Mouse (Mus musculus): ENCODE results near the gene Dpep1. TPM values are rescaled to one million over a fixed set of nuclear protein-coding genes. Genes with fewer than 3 reads are reported as not detected.
"Not testable (repeated sequence)": the region's sequence is repeated elsewhere in the genome, so short reads cannot be mapped to it uniquely, and the experiment has no call there.

Gene Dpep1
- total RNA-seq (2021) = 10 to 100 TPM in 1 of 2 experiments, 1 to 10 TPM in 1; 9.6 to 29.0 TPM

- DNase-seq = peak; percentile 69 to 70
- intact Hi-C loops (cut with DNase I) = no loop called here
Measured at GRCm38 (mm10) chr8:123185566-123186409, at the start of gene Dpep1. Gene Dpep1, plus strand, starts transcription at chr8:123186242.

- intact Hi-C loops (cut with DNase I) = no loop called here
- peak; percentile 60 to 65 for DNase-seq
Measured at GRCm38 (mm10) chr8:123136287-123136686, 49.8 kb upstream of the Dpep1 start.

GRCm38 (mm10) chr8:123137645-123138077 is 48.4 kb upstream of the Dpep1 start:
- intact Hi-C loops (cut with DNase I) = no loop called here
- peak; percentile 72 for DNase-seq

GRCm38 (mm10) chr8:123138741-123139140 is 47.3 kb upstream of the Dpep1 start:
- intact Hi-C loops (cut with DNase I) = no loop called here

GRCm38 (mm10) chr8:123141741-123142462 is 44.1 kb upstream of the Dpep1 start:
- peak; percentile 96 for DNase-seq
- intact Hi-C loops (cut with DNase I) = no loop called here

More at GRCm38 (mm10) chr8:123138741-123139140, 47.3 kb upstream of the Dpep1 start:
- no peak for DNase-seq

- intact Hi-C loops (cut with DNase I) = loop anchor here (1.0 kb wide), 1 partner anchor 45 kb away; no protein-coding TSS in a partner anchor
- peak; percentile 51 to 64 for DNase-seq
Measured at GRCm38 (mm10) chr8:123145279-123145678, 40.8 kb upstream of the Dpep1 start.

GRCm38 (mm10) chr8:123146390-123146789 is 39.7 kb upstream of the Dpep1 start:
- intact Hi-C loops (cut with DNase I) = no loop called here

GRCm38 (mm10) chr8:123150737-123151171 is 35.3 kb upstream of the Dpep1 start:
- intact Hi-C loops (cut with DNase I) = no loop called here
- peak in 1 of 2 experiments; percentile 47 for DNase-seq

More at GRCm38 (mm10) chr8:123146390-123146789, 39.7 kb upstream of the Dpep1 start:
- DNase-seq = peak in 1 of 2 experiments; percentile 28

GRCm38 (mm10) chr8:123155177-123155576 is 30.9 kb upstream of the Dpep1 start:
- intact Hi-C loops (cut with DNase I) = loop anchor here (1.0 to 2.0 kb wide), 2 partner anchors 40 to 49 kb away; no protein-coding TSS in a partner anchor
- peak; percentile 54 to 63 for DNase-seq

GRCm38 (mm10) chr8:123156070-123156773 is 29.8 kb upstream of the Dpep1 start:
- no peak for DNase-seq
- intact Hi-C loops (cut with DNase I) = no loop called here

GRCm38 (mm10) chr8:123157888-123158465 is 28.1 kb upstream of the Dpep1 start, which contains the start of gene Sult5a1:
Gene Sult5a1, minus strand, starts transcription at chr8:123158315.
- intact Hi-C loops (cut with DNase I) = no loop called here
- no peak for DNase-seq

- intact Hi-C loops (cut with DNase I) = loop anchor here (2.0 kb wide), 1 partner anchor 19 kb away; no protein-coding TSS in a partner anchor
- peak; percentile 58 to 64 for DNase-seq
Measured at GRCm38 (mm10) chr8:123181391-123181790, 4.7 kb upstream of the Dpep1 start.

- intact Hi-C loops (cut with DNase I) = no loop called here
- no peak for DNase-seq
Measured at GRCm38 (mm10) chr8:123188006-123188405, 2.0 kb downstream of the Dpep1 start.

- no peak for DNase-seq
- intact Hi-C loops (cut with DNase I) = no loop called here
Measured at GRCm38 (mm10) chr8:123188841-123189240, 2.8 kb downstream of the Dpep1 start.

- intact Hi-C loops (cut with DNase I) = loop anchor here (1.0 to 10.0 kb wide), 3 partner anchors 45 to 576 kb away; partner anchors contain the start of genes Galns and Trappc2l
- DNase-seq = peak; percentile 81 to 90
Measured at GRCm38 (mm10) chr8:123190678-123191077, 4.6 kb downstream of the Dpep1 start.

- DNase-seq = no peak
- intact Hi-C loops (cut with DNase I) = loop anchor here (10.0 kb wide), 2 partner anchors 287 to 577 kb away; partner anchors contain the start of genes Galns and Trappc2l
Measured at GRCm38 (mm10) chr8:123191908-123192307, 5.9 kb downstream of the Dpep1 start.

- intact Hi-C loops (cut with DNase I) = loop anchor here (10.0 kb wide), 2 partner anchors 289 to 579 kb away; partner anchors contain the start of genes Galns and Trappc2l
Measured at GRCm38 (mm10) chr8:123193771-123194170, 7.7 kb downstream of the Dpep1 start.

GRCm38 (mm10) chr8:123197016-123197415 is 11.0 kb downstream of the Dpep1 start:
- intact Hi-C loops (cut with DNase I) = loop anchor here (5.0 to 10.0 kb wide), 3 partner anchors 292 to 582 kb away; partner anchors contain the start of genes Galns and Trappc2l
- DNase-seq = not testable (repeated sequence)

More at GRCm38 (mm10) chr8:123193771-123194170, 7.7 kb downstream of the Dpep1 start:
- no peak for DNase-seq

GRCm38 (mm10) chr8:123199864-123200263 is 13.8 kb downstream of the Dpep1 start:
- no peak for DNase-seq
- intact Hi-C loops (cut with DNase I) = loop anchor here (5.0 to 10.0 kb wide), 3 partner anchors 295 to 585 kb away; partner anchors contain the start of genes Galns and Trappc2l

Measured in heart, postnatal 10 days (tissue).